Mouse (Mus musculus) myocyte (in vitro differentiated cells): ENCODE results near the gene Mrm2. TPM values are rescaled to one million over a fixed set of nuclear protein-coding genes. Genes with fewer than 3 reads are reported as not detected.

Experiments used
- H3K27me3 ChIP-seq: one replicate; pipeline ENCODE4 v1.6.1; 2011; ENCODE audit not compliant: control insufficient read depth, insufficient read depth, insufficient read length
- H3K36me3 ChIP-seq: one replicate; pipeline ENCODE4 v1.6.1; 2011; ENCODE audit not compliant: control insufficient read depth, insufficient read depth
- H3K4me2 ChIP-seq: one replicate; pipeline ENCODE4 v1.6.1; 2011; ENCODE audit warnings: low read depth, control low read depth
- H3K4me3 ChIP-seq: one replicate; pipeline ENCODE4 v1.5.1; 2011; ENCODE audit warnings: mild to moderate bottlenecking, control low read depth, moderate library complexity
- H3K79me2 ChIP-seq: one replicate; pipeline ENCODE4 v1.6.1; 2011; ENCODE audit not compliant: control insufficient read depth, insufficient read depth
- H3ac ChIP-seq: one replicate; pipeline ENCODE4 v1.6.1; 2011; ENCODE audit not compliant: control insufficient read depth, insufficient read length
- CEBPB ChIP-seq: IDR thresholded peaks from 2 replicates; pipeline ENCODE4 v1.6.1; 2011; ENCODE audit warnings: mild to moderate bottlenecking, moderate library complexity; ENCODE audit not compliant: poor library complexity, insufficient read depth, severe bottlenecking
- E2F4 ChIP-seq: IDR thresholded peaks from one replicate; pipeline ENCODE4 v1.6.1; 2011; ENCODE audit warnings: mild to moderate bottlenecking, control low read depth, moderate library complexity; ENCODE audit not compliant: insufficient read depth
- MAX ChIP-seq: IDR thresholded peaks from one replicate; pipeline ENCODE4 v1.6.1; 2011; ENCODE audit warnings: low read depth, mild to moderate bottlenecking, control low read depth
- MYOD1 ChIP-seq, 3 experiments: IDR thresholded peaks; one replicate each; pipeline ENCODE4 v1.6.1; 2011; ENCODE audit warnings: control low read depth in 2 of 3, low read depth in 2 of 3, mild to moderate bottlenecking in 2 of 3, moderate library complexity in 1 of 3; ENCODE audit not compliant: insufficient read length in 2 of 3, control insufficient read depth in 1 of 3
- MYOG ChIP-seq, 3 experiments: IDR thresholded peaks; one replicate each; pipeline ENCODE4 v1.6.1; 2011; ENCODE audit warnings: control low read depth in 2 of 3, low read depth in 2 of 3, mild to moderate bottlenecking in 2 of 3; ENCODE audit not compliant: insufficient read length in 2 of 3, control insufficient read depth in 1 of 3, insufficient read depth in 1 of 3
- POLR2A ChIP-seq: IDR thresholded peaks from one replicate; pipeline ENCODE4 v1.6.1; 2011; ENCODE audit warnings: low read depth, mild to moderate bottlenecking, control low read depth, moderate library complexity; ENCODE audit not compliant: insufficient read length
- POLR2AphosphoS2 ChIP-seq: IDR thresholded peaks from one replicate; pipeline ENCODE4 v1.6.1; 2011; ENCODE audit warnings: low read depth, control low read depth; ENCODE audit not compliant: insufficient read length
- REST ChIP-seq: IDR thresholded peaks from one replicate; pipeline ENCODE4 v1.6.1; 2011; ENCODE audit warnings: mild to moderate bottlenecking, control low read depth, moderate library complexity; ENCODE audit not compliant: insufficient read depth, insufficient read length
- SRF ChIP-seq: IDR thresholded peaks from one replicate; pipeline ENCODE4 v1.6.1; 2011; ENCODE audit warnings: low read depth; ENCODE audit not compliant: control insufficient read depth, insufficient read length
- TCF12 ChIP-seq: IDR thresholded peaks from one replicate; pipeline ENCODE4 v1.6.1; 2011; ENCODE audit warnings: mild to moderate bottlenecking, control low read depth; ENCODE audit not compliant: poor library complexity, insufficient read depth, severe bottlenecking
- TCF3 ChIP-seq: IDR thresholded peaks from one replicate; pipeline ENCODE4 v1.6.1; 2011; ENCODE audit warnings: low read depth, control low read depth; ENCODE audit not compliant: insufficient read length
- USF1 ChIP-seq: IDR thresholded peaks from one replicate; pipeline ENCODE4 v1.6.1; 2011; ENCODE audit warnings: low read depth, mild to moderate bottlenecking, control low read depth, moderate library complexity
- polyA plus RNA-seq: library from polyadenylated mRNA; unstranded; fragments of >200 nt; fragmentation: generic; extraction: Trizol; gene quantifications from one replicate; pipeline ENCODE4 v1.2.1, GENCODE M21; 2012; ENCODE audit warnings: missing spikeins

The Mrm2 gene
- polyA plus RNA-seq, 1 experiment, result 10.0 TPM

DNA sequence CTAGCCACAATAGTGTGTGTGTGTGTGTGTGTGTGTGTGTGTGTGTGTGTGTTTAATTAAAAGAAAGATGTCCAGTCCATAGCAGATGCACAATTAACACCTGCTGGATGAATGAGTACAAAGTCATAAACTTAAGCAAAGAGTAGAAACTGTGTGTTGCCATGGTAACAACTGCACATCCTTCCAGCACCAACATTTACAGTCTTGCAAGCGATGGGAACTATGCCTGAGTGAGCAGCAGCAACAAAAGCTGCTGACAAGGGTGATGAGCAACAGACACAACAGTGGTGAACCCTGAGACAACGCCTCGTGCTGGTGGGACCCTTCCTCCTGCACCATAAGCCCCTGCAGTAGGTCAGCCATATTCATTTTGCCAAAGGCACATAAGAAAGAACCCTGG, 42.5 kb upstream of the Mrm2 start:
- TF ChIP-seq MYOG (IDR thresholded peaks at IDR 0.05; ENCODE audit: control insufficient read depth in 1 of 3, insufficient read depth in 1 of 3, insufficient read length in 2 of 3, low read depth in 2 of 3) (no peak), POLR2AphosphoS2 (no peak), TCF12 (no peak), MAX (no peak), E2F4 (no peak), CEBPB (no peak), TCF3 (no peak), POLR2A (no peak), USF1 (no peak), REST (no peak), SRF (no peak), MYOD1 (IDR thresholded peaks at IDR 0.05; ENCODE audit: control insufficient read depth in 1 of 3, insufficient read length in 2 of 3, low read depth in 2 of 3) (no peak)
- Histone ChIP-seq H3K4me3 (no peak overlapping the region), H3K36me3 (no peaks in the 10 kb centered on the region), H3K27me3 (no peaks in the 10 kb centered on the region), H3K4me2 (no peak overlapping the region), H3ac (no peak overlapping the region), H3K79me2 (peaks cover 75% of the 10 kb centered on the region)

- TF ChIP-seq REST (no peak), POLR2A (no peak), MYOG (IDR thresholded peaks at IDR 0.05; ENCODE audit: control insufficient read depth in 1 of 3, insufficient read depth in 1 of 3, insufficient read length in 2 of 3, low read depth in 2 of 3) (no peak), MAX (no peak), USF1 (no peak), POLR2AphosphoS2 (no peak), CEBPB (no peak), TCF3 (no peak), TCF12 (no peak), SRF (no peak)
- no peaks in the 10 kb centered on the region for H3K36me3 ChIP-seq
- H3ac ChIP-seq, result no peak overlapping the region
- no peaks in the 10 kb centered on the region for H3K27me3 ChIP-seq
- H3K79me2 ChIP-seq, result peaks cover 80% of the 10 kb centered on the region
- no peak overlapping the region for H3K4me2 ChIP-seq
- no peak overlapping the region for H3K4me3 ChIP-seq
These were observed 42.0 kb upstream of the Mrm2 start for GRCm38 (mm10) chr5:140373711-140374110.

DNA sequence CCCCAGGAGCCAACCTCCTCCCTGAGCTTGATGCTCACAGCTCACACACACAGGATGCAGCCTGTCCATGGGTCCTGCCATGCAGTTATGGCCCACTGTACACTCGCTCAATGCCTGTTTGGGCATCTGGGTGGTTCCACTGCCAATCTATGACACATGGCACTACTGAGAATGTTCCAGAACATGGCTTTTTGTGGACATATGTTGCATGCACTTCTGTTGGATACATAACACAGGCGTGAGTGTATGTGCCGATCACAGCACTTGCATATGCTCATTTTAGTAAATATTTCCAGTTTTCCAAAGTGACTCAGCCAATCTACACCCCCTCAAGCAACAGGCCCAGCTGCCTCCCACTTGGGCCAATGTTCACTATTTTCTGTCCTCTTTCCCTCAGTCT, 40.0 kb upstream of the Mrm2 start:
- H3K4me3 ChIP-seq, result no peak overlapping the region
- H3K36me3 ChIP-seq, result no peaks in the 10 kb centered on the region
- no peak overlapping the region for H3K4me2 ChIP-seq
- peaks cover 76% of the 10 kb centered on the region for H3K79me2 ChIP-seq
- H3K27me3 ChIP-seq, result no peaks in the 10 kb centered on the region
- H3ac ChIP-seq, result no peak overlapping the region
- TF ChIP-seq MAX (no peak), TCF3 (no peak), REST (no peak), SRF (no peak), TCF12 (no peak), POLR2AphosphoS2 (no peak), E2F4 (no peak), POLR2A (no peak), MYOG (IDR thresholded peaks at IDR 0.05; ENCODE audit: control insufficient read depth in 1 of 3, insufficient read depth in 1 of 3, insufficient read length in 2 of 3, low read depth in 2 of 3) (no peak), CEBPB (no peak), USF1 (no peak), MYOD1 (IDR thresholded peaks at IDR 0.05; ENCODE audit: control insufficient read depth in 1 of 3, insufficient read length in 2 of 3, low read depth in 2 of 3) (no peak)

- H3K4me3 ChIP-seq, result no peak overlapping the region
- H3ac ChIP-seq, result no peak overlapping the region
- no peak overlapping the region for H3K4me2 ChIP-seq
- peaks cover 81% of the 10 kb centered on the region for H3K79me2 ChIP-seq
- TF ChIP-seq USF1, result no peak
- no peak for TF ChIP-seq CEBPB
- TF ChIP-seq MAX, result no peak
- TF ChIP-seq TCF12, result no peak
- TF ChIP-seq MYOG (IDR thresholded peaks at IDR 0.05; ENCODE audit: control insufficient read depth in 1 of 3, insufficient read depth in 1 of 3, insufficient read length in 2 of 3, low read depth in 2 of 3), result no peak
- TF ChIP-seq TCF3, result no peak
- no peak for TF ChIP-seq POLR2AphosphoS2
- no peak for TF ChIP-seq MYOD1 (IDR thresholded peaks at IDR 0.05; ENCODE audit: control insufficient read depth in 1 of 3, insufficient read length in 2 of 3, low read depth in 2 of 3)
- no peak for TF ChIP-seq E2F4
- no peak for TF ChIP-seq REST
- TF ChIP-seq SRF, result no peak
- TF ChIP-seq POLR2A, result no peak
- no peaks in the 10 kb centered on the region for H3K27me3 ChIP-seq
- H3K36me3 ChIP-seq, result no peaks in the 10 kb centered on the region
These were observed 39.0 kb upstream of the Mrm2 start for GRCm38 (mm10) chr5:140370446-140371254.
